Mouse (Mus musculus): ENCODE measurements around the gene Drg1.

The Drg1 gene

GRCm38 (mm10) chr11:3302792-3303191 is 36.6 kb upstream of the Drg1 start:
- peaks cover 95% of the 10 kb centered on the region for H3K4me1 ChIP-seq (replicated peaks; ENCODE audit: low read depth, low read length)
- H3K9me3 ChIP-seq (ENCODE audit: low read length) = no peaks in the 10 kb centered on the region
- no peaks in the 10 kb centered on the region for H3K27me3 ChIP-seq (ENCODE audit: insufficient read depth, low read length)
- no peak overlapping the region for H3K4me3 ChIP-seq (replicated peaks; ENCODE audit: low read length)
- TF ChIP-seq POU5F1 (IDR thresholded peaks at IDR 0.05; ENCODE audit: borderline replicate concordance, low read length) = no peak
- no peak for TF ChIP-seq NANOG (IDR thresholded peaks at IDR 0.05; ENCODE audit: borderline replicate concordance, low read length)
- TF ChIP-seq CTCF (conservative IDR thresholded peaks at IDR 0.05; ENCODE audit: low read length) = no peak
- peaks cover 100% of the 10 kb centered on the region for H3K36me3 ChIP-seq (ENCODE audit: insufficient read depth, low read length)

GRCm38 (mm10) chr11:3302385-3302784 is 36.2 kb upstream of the Drg1 start:
- H3K9me3 ChIP-seq (ENCODE audit: low read length) = no peaks in the 10 kb centered on the region
- H3K27me3 ChIP-seq (ENCODE audit: insufficient read depth, low read length) = no peaks in the 10 kb centered on the region
- H3K4me1 ChIP-seq (replicated peaks; ENCODE audit: low read depth, low read length) = peaks cover 95% of the 10 kb centered on the region
- H3K36me3 ChIP-seq (ENCODE audit: insufficient read depth, low read length) = peaks cover 100% of the 10 kb centered on the region
- TF ChIP-seq CTCF (conservative IDR thresholded peaks at IDR 0.05; ENCODE audit: low read length) (no peak), NANOG (IDR thresholded peaks at IDR 0.05; ENCODE audit: borderline replicate concordance, low read length) (no peak), POU5F1 (IDR thresholded peaks at IDR 0.05; ENCODE audit: borderline replicate concordance, low read length) (no peak)
- no peak overlapping the region for H3K4me3 ChIP-seq (replicated peaks; ENCODE audit: low read length)

GRCm38 (mm10) chr11:3301075-3301474 is 34.9 kb upstream of the Drg1 start:
- H3K4me1 ChIP-seq (replicated peaks; ENCODE audit: low read depth, low read length) = peaks cover 95% of the 10 kb centered on the region
- H3K9me3 ChIP-seq (ENCODE audit: low read length) = no peaks in the 10 kb centered on the region
- H3K27me3 ChIP-seq (ENCODE audit: insufficient read depth, low read length) = no peaks in the 10 kb centered on the region
- H3K4me3 ChIP-seq (replicated peaks; ENCODE audit: low read length) = no peak overlapping the region
- TF ChIP-seq NANOG (IDR thresholded peaks at IDR 0.05; ENCODE audit: borderline replicate concordance, low read length) (no peak), POU5F1 (IDR thresholded peaks at IDR 0.05; ENCODE audit: borderline replicate concordance, low read length) (no peak), CTCF (conservative IDR thresholded peaks at IDR 0.05; ENCODE audit: low read length) (no peak)
- H3K36me3 ChIP-seq (ENCODE audit: insufficient read depth, low read length) = peaks cover 100% of the 10 kb centered on the region

GRCm38 (mm10) chr11:3298813-3299185 is 32.6 kb upstream of the Drg1 start:
- no peaks in the 10 kb centered on the region for H3K27me3 ChIP-seq (ENCODE audit: insufficient read depth, low read length)
- no peaks in the 10 kb centered on the region for H3K9me3 ChIP-seq (ENCODE audit: low read length)
- no peak for TF ChIP-seq POU5F1 (IDR thresholded peaks at IDR 0.05; ENCODE audit: borderline replicate concordance, low read length)
- TF ChIP-seq CTCF (conservative IDR thresholded peaks at IDR 0.05; ENCODE audit: low read length) = no peak
- no peak for TF ChIP-seq NANOG (IDR thresholded peaks at IDR 0.05; ENCODE audit: borderline replicate concordance, low read length)
- peaks cover 99% of the 10 kb centered on the region for H3K4me1 ChIP-seq (replicated peaks; ENCODE audit: low read depth, low read length)
- 0 out of 2 replicates have a peak overlapping the region, but pooled peaks have one; percentile 10 for H3K4me3 ChIP-seq (replicated peaks; ENCODE audit: low read length)
- peaks cover 100% of the 10 kb centered on the region for H3K36me3 ChIP-seq (ENCODE audit: insufficient read depth, low read length)

GRCm38 (mm10) chr11:3297871-3298812 is 31.9 kb upstream of the Drg1 start:
- H3K36me3 ChIP-seq (ENCODE audit: insufficient read depth, low read length) = peaks cover 100% of the 10 kb centered on the region
- H3K9me3 ChIP-seq (ENCODE audit: low read length) = no peaks in the 10 kb centered on the region
- no peaks in the 10 kb centered on the region for H3K27me3 ChIP-seq (ENCODE audit: insufficient read depth, low read length)
- TF ChIP-seq POU5F1 (IDR thresholded peaks at IDR 0.05; ENCODE audit: borderline replicate concordance, low read length) (no peak), CTCF (conservative IDR thresholded peaks at IDR 0.05; ENCODE audit: low read length) (no peak), NANOG (IDR thresholded peaks at IDR 0.05; ENCODE audit: borderline replicate concordance, low read length) (no peak)
- no peak overlapping the region for H3K4me3 ChIP-seq (replicated peaks; ENCODE audit: low read length)
- peaks cover 99% of the 10 kb centered on the region for H3K4me1 ChIP-seq (replicated peaks; ENCODE audit: low read depth, low read length)

GRCm38 (mm10) chr11:3296056-3296455 is 29.8 kb upstream of the Drg1 start:
- TF ChIP-seq POU5F1 (IDR thresholded peaks at IDR 0.05; ENCODE audit: borderline replicate concordance, low read length) (no peak), CTCF (conservative IDR thresholded peaks at IDR 0.05; ENCODE audit: low read length) (no peak), NANOG (IDR thresholded peaks at IDR 0.05; ENCODE audit: borderline replicate concordance, low read length) (no peak)
- Histone ChIP-seq H3K4me3 (replicated peaks; ENCODE audit: low read length) (peak overlapping the region; percentile 94), H3K4me1 (replicated peaks; ENCODE audit: low read depth, low read length) (peaks cover 81% of the 10 kb centered on the region), H3K9me3 (ENCODE audit: low read length) (no peaks in the 10 kb centered on the region), H3K36me3 (ENCODE audit: insufficient read depth, low read length) (peaks cover 94% of the 10 kb centered on the region), H3K27me3 (ENCODE audit: insufficient read depth, low read length) (no peaks in the 10 kb centered on the region)

GRCm38 (mm10) chr11:3294641-3295040 is 28.4 kb upstream of the Drg1 start:
- H3K36me3 ChIP-seq (ENCODE audit: insufficient read depth, low read length) = peaks cover 83% of the 10 kb centered on the region
- TF ChIP-seq CTCF (conservative IDR thresholded peaks at IDR 0.05; ENCODE audit: low read length) (no peak), NANOG (IDR thresholded peaks at IDR 0.05; ENCODE audit: borderline replicate concordance, low read length) (no peak), POU5F1 (IDR thresholded peaks at IDR 0.05; ENCODE audit: borderline replicate concordance, low read length) (no peak)

GRCm38 (mm10) chr11:3293361-3293760 is 27.1 kb upstream of the Drg1 start:
- peaks cover 70% of the 10 kb centered on the region for H3K36me3 ChIP-seq (ENCODE audit: insufficient read depth, low read length)
- no peaks in the 10 kb centered on the region for H3K9me3 ChIP-seq (ENCODE audit: low read length)
- peaks cover 55% of the 10 kb centered on the region for H3K4me1 ChIP-seq (replicated peaks; ENCODE audit: low read depth, low read length)
- H3K27me3 ChIP-seq (ENCODE audit: insufficient read depth, low read length) = no peaks in the 10 kb centered on the region
- no peak for TF ChIP-seq CTCF (conservative IDR thresholded peaks at IDR 0.05; ENCODE audit: low read length)
- no peak for TF ChIP-seq NANOG (IDR thresholded peaks at IDR 0.05; ENCODE audit: borderline replicate concordance, low read length)
- no peak for TF ChIP-seq POU5F1 (IDR thresholded peaks at IDR 0.05; ENCODE audit: borderline replicate concordance, low read length)
- H3K4me3 ChIP-seq (replicated peaks; ENCODE audit: low read length) = peak overlapping the region; percentile 94

More at GRCm38 (mm10) chr11:3294641-3295040, 28.4 kb upstream of the Drg1 start:
- no peaks in the 10 kb centered on the region for H3K27me3 ChIP-seq (ENCODE audit: insufficient read depth, low read length)
- peak overlapping the region; percentile 94 for H3K4me3 ChIP-seq (replicated peaks; ENCODE audit: low read length)
- peaks cover 67% of the 10 kb centered on the region for H3K4me1 ChIP-seq (replicated peaks; ENCODE audit: low read depth, low read length)
- no peaks in the 10 kb centered on the region for H3K9me3 ChIP-seq (ENCODE audit: low read length)

Measured in E14TG2a.4 (cell line).